Mouse (Mus musculus) E14TG2a.4 (cell line): Measurements from ENCODE around the gene Igsf10.

ENCODE experiments used
- H3K27me3 ChIP-seq: 2 replicates; pipeline ENCODE4 v1.6.1; 2014; ENCODE audit warnings: low read length, control low read depth; ENCODE audit not compliant: insufficient read depth
- H3K36me3 ChIP-seq: 2 replicates; pipeline ENCODE4 v1.6.1; 2014; ENCODE audit warnings: low read length, control low read depth; ENCODE audit not compliant: insufficient read depth
- H3K4me1 ChIP-seq: replicated peaks from 2 replicates; pipeline ENCODE4 v1.6.1; 2014; ENCODE audit warnings: low read depth, low read length, control low read depth
- H3K4me3 ChIP-seq: replicated peaks from 2 replicates; pipeline ENCODE4 v1.5.1; 2014; ENCODE audit warnings: mild to moderate bottlenecking, low read length
- H3K9me3 ChIP-seq: 2 replicates; pipeline ENCODE4 v1.6.1; 2014; ENCODE audit warnings: low read length, control low read depth
- CTCF ChIP-seq: conservative IDR thresholded peaks from 2 replicates; pipeline ENCODE4 v1.5.1; 2014; ENCODE audit warnings: low read length
- NANOG ChIP-seq: IDR thresholded peaks from 2 replicates; pipeline ENCODE4 v1.6.1; 2014; ENCODE audit warnings: borderline replicate concordance, low read length, mixed read lengths
- POU5F1 ChIP-seq: IDR thresholded peaks from 2 replicates; pipeline ENCODE4 v1.6.1; 2014; ENCODE audit warnings: low read length, borderline replicate concordance

Igsf10 gene

DNA sequence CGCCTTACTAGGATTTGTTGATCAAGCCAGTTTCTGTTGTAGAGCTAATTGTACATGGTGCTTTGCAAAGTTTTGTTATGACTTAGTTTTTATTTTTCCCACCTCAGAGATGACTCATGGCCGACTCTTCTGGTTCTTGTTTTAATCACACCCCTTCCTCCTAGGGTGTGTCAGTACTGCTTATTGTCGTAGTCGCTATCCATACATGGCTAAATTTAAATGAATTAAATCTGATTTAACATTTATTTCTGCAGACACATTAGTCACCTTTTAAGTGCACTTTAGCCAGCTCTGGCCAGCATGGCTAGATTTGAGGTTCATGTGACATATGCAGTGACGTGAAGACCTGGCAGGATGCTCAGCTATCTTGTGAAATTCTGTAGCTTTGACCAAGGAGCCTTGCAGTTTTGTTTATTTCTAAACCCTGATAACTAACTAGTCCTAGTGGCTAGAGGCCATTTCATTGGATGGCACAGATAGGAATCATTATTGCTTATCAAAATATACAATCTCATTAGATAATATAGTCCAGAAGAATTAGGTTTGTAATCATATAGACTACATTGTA is 47.5 kb downstream of the Igsf10 start:
- no peaks in the 10 kb centered on the region for H3K36me3 ChIP-seq
- no peaks in the 10 kb centered on the region for H3K4me1 ChIP-seq
- H3K9me3 ChIP-seq: no peaks in the 10 kb centered on the region
- TF ChIP-seq NANOG (no peak), POU5F1 (no peak), CTCF (no peak)
- no peak overlapping the region for H3K4me3 ChIP-seq
- H3K27me3 ChIP-seq: no peaks in the 10 kb centered on the region

DNA sequence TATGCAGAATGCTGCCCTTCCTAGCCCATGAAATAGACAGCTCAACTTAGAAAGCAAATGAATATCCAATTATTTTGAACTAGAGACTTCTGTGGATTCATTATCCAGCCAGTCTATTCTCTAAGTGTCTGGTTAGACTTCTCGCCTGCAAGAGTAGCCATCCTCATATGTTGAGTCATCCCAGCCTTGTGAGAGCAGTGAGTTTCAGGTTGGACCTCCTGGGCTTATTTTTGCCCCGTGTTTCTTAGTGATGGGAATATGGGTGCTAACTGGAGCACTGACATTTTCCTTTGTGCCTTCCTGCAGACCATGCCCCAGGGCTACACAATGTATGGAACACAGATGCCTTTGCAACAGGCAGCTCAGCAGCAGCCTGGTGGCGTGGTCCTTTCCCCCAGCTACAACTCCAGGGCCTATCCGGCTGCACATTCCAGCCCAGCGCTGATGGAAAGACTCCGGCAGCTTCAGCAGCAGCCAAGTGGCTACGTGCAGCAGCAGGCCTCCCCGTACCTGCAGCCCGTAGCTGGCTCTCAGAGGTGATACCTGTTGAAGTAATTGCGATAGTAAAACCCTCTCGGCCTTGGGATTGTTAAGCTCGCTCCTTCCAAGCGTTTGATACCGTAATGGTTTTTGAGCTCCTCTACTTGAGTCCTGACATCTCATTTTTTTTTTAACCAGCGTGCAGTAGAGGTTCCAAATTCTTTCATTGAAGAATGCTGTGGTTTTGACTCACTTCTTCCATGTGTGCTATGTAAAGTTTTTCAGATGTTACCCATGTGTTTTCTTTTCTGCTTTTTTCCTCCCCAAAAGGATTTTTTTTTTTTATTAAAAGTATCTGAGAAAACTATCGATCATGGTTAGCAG is 48.3 kb downstream of the Igsf10 start:
- TF ChIP-seq POU5F1 (no peak), CTCF (no peak), NANOG (no peak)
- no peak overlapping the region for H3K4me3 ChIP-seq
- H3K27me3 ChIP-seq: no peaks in the 10 kb centered on the region
- H3K36me3 ChIP-seq: no peaks in the 10 kb centered on the region
- H3K9me3 ChIP-seq: no peaks in the 10 kb centered on the region
- no peaks in the 10 kb centered on the region for H3K4me1 ChIP-seq

DNA sequence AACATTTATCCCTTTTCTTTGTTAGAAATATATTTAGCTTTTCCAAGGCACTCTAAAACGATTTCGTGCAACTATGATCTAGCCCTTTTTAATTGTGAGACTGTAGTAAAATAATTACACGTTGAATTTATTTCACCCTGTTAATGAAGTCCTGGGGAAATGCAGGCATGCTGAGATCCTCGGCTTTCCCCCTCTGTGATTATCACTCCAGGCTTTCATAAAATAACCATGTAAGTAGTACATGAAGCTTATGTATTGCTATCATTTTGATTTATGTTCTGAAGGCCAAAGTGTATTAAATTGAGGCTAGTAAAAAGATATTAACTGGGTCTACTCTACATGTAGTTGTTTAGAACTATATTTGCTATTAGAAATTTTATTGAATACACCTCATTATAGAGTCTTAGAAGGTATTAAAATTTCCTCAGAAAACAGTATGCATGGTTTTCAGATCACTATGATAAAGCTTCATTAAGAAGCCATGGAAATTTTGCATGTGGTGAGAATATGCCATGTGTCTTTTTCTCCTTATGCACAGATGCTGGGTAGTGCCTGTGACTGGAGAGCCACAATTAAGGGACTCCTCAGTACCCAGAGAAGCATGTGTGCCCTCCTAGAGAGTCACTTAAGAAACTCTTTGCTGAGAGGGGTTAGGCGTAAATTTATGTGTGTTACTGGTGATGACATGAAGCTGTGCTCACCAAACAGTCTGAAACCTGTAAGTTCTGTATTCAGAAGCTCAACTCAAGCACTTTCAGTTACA is 50.6 kb downstream of the Igsf10 start:
- TF ChIP-seq POU5F1 (no peak), CTCF (no peak), NANOG (no peak)
- H3K36me3 ChIP-seq: no peaks in the 10 kb centered on the region
- H3K4me1 ChIP-seq: no peaks in the 10 kb centered on the region
- H3K27me3 ChIP-seq: no peaks in the 10 kb centered on the region
- no peaks in the 10 kb centered on the region for H3K9me3 ChIP-seq
- no peak overlapping the region for H3K4me3 ChIP-seq

DNA sequence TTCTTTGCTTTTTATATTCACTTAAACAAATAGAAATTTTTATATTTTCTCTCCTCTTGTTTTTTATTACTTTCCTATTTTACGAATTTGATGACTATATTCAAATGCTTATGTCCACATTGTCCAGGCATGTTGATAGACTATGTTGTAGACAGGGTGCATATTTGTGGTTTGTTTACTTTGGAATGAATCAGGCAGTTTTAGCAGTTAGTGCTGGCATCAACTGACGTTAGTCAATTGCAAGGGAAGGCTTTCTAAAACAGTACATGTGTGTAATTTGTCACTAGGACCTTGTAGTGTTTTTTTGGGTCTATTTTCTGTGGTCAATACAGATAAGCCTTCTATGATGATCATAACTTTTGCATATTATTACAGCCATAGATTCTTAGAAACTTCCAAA is 53.6 kb downstream of the Igsf10 start:
- H3K36me3 ChIP-seq: no peaks in the 10 kb centered on the region
- TF ChIP-seq POU5F1: no peak
- no peak for TF ChIP-seq CTCF
- no peak for TF ChIP-seq NANOG
- H3K27me3 ChIP-seq: no peaks in the 10 kb centered on the region
- no peaks in the 10 kb centered on the region for H3K9me3 ChIP-seq
- no peak overlapping the region for H3K4me3 ChIP-seq
- H3K4me1 ChIP-seq: no peaks in the 10 kb centered on the region

DNA sequence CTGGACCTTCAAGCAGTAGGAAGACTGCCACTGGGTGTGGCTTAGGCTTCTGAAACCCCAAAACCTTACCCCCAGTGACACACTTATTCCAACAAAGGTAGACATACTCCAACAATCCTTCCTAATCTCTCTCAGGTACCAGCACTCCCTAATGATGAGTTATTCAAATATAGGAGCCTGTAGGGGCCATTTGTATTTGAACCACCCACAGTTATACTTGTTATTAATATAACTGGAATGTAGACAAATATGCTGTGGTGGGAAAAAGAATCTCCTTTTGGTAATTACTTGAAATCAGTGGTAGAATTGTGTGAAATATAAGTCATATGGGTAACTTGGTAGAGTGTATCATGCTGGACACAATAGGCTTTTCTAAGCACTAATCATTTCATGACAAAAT is 65.6 kb downstream of the Igsf10 start:
- Histone ChIP-seq H3K9me3 (no peaks in the 10 kb centered on the region), H3K4me1 (0 out of 2 replicates have a peak, but pooled peaks cover 3% of the 10 kb centered on the region), H3K36me3 (no peaks in the 10 kb centered on the region), H3K4me3 (no peak overlapping the region), H3K27me3 (no peaks in the 10 kb centered on the region)
- TF ChIP-seq NANOG (no peak), CTCF (no peak), POU5F1 (no peak)

DNA sequence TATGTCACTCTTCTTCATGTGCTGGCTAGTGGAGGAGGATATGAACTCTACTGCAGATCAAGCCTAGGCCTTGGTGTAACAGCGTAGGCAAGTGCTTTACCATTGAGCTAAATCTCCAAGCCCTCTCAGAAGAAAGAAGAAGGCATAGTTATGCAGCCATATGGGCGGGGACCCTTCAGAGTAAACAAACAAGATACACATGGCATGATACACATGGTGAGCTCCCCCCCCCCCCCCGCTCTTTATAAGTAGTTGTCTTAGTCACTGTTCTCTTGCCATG is 66.0 kb downstream of the Igsf10 start:
- TF ChIP-seq POU5F1: no peak
- TF ChIP-seq CTCF: no peak
- TF ChIP-seq NANOG: no peak
- Histone ChIP-seq H3K36me3 (no peaks in the 10 kb centered on the region), H3K4me3 (no peak overlapping the region), H3K27me3 (no peaks in the 10 kb centered on the region), H3K4me1 (0 out of 2 replicates have a peak, but pooled peaks cover 3% of the 10 kb centered on the region), H3K9me3 (no peaks in the 10 kb centered on the region)

DNA sequence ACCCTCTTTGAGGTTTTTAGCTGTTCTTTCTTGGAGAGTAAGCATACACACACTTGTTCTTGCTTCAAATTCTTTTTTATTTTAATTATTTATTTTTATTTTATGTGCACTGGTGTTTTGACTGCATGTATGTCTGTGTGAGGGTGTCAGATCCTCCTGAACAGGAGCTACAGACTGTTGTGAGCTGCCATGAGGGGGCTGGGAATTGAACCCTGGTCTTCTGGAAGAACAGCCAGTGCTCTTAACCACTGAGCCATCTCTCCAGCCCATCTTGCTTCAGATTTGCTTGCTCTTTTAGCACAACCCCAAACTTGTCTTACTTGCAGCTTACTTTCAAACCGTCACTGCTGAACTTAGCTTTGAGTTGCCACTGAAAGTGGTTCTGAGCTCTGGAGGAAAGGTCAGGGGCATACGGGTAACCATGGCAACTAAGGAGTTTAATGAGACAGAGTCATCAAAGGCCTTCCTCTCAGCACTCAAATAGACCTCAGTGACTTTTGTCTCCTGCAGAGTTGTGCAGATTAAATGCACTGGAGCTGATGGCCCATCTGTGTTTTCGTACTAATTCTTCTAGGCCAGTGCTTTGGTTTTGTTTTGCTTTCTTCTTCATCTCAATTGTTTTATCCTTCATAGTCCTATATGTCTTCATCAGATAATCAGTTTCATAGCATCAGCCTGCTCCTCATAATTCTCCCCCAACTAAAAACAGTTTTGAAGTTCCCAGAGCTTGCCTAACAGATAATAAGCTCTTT is 66.5 kb downstream of the Igsf10 start:
- no peaks in the 10 kb centered on the region for H3K9me3 ChIP-seq
- H3K4me1 ChIP-seq: 0 out of 2 replicates have a peak, but pooled peaks cover 3% of the 10 kb centered on the region
- H3K27me3 ChIP-seq: no peaks in the 10 kb centered on the region
- TF ChIP-seq CTCF (no peak), NANOG (0 out of 2 replicates have a peak, but pooled peaks have one; percentile 12)
- H3K4me3 ChIP-seq: no peak overlapping the region
- no peaks in the 10 kb centered on the region for H3K36me3 ChIP-seq

DNA sequence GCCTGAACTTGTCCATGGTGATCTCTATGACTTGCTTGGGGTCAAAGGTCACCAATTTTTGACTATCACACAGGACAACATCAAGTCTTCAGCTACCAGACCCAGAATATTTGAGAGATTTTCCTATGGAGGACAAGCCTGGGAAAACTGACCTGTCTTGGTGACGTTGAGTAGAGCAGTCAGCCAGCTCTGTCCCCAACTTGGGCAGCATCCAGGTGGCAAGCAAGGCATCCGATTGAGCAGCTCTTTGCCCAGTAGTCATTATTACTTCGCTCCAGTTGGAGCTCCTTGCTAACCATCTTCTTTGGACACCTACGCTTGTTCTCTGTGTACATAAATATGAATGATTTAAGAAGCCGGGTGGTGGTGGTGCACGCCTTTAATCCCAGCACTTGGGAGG is 73.4 kb downstream of the Igsf10 start:
- Histone ChIP-seq H3K9me3 (no peaks in the 10 kb centered on the region), H3K27me3 (no peaks in the 10 kb centered on the region), H3K36me3 (no peaks in the 10 kb centered on the region), H3K4me1 (peaks cover 10% of the 10 kb centered on the region), H3K4me3 (no peak overlapping the region)
- TF ChIP-seq NANOG: no peak
- no peak for TF ChIP-seq POU5F1
- no peak for TF ChIP-seq CTCF
